Mouse (Mus musculus) fat pad, adult 2 months (tissue): ENCODE data around the gene Gid8.

ENCODE experiments used
- DNase-seq: peaks from one replicate; pipeline ENCODE4 v3.0.0-alpha.2; 2011; ENCODE audit warnings: low read depth, low spot score; ENCODE audit errors: extremely low read depth

Gid8 gene

DNA sequence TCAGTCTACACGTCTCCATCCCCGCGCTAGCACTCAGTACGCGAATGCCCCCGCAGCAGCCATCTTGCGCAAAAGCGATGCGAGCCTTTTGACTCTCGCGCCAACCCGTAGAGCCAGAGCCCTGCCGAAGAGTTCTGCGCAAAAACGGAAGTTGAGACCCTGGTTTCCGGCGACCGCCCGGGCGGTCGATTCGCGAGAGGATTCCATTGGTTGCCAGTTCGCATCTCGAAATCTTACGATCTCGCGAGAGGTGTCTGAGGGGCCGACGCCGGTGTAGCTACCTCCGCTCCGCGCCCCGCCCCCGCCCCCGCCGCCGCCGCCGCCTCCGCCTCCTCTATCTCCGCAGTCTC lies at the start of gene Gid8, which contains the start of gene Dido1:
Gene Gid8 (plus strand): TSS at position 195 of the 350 bp plus-strand sequence.
Gene Dido1 (minus strand): TSS at position 77 of the 350 bp plus-strand sequence.
- peak; percentile 77 for DNase-seq

DNA sequence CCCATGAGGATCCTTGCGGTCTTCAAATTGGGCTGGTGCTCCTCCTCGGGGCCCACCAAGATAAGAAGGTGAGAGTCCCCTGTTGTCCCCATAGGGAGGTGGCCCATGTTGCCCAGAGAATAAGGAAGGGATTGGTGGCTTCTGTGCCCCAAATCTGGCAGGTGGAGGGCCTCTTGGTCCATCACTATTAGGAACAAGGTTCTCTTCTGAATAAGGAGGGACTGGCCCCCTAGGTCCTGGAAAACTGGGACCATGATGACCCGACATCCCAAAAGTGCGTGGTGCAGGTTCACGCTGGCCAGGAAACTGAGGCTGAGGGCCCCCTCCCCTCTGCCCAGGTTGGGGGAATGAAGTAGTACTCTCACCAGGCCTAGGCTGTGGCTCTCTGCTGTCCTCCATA lies 49.4 kb upstream of the Gid8 start:
- DNase-seq: no peak

DNA sequence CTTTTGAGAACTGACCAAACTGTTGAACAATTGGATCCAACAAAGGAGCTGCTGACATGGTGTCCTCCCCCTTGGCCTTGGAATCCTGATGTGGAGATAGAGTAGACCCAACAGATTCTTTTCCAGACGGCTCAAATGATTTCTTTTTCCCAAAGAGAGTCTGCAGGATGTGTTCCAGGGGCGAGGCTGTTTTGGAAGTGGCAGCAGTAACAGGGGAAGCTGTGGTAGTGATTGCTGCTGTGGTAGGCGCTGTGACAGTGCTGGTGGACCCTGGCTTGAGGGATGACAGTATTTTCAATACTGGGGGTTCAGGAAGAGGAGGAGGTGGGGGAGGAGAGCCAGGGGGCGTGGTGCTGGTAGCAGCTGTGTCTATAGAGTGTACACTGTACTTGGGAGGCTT lies 47.9 kb upstream of the Gid8 start:
- DNase-seq: no peak

DNA sequence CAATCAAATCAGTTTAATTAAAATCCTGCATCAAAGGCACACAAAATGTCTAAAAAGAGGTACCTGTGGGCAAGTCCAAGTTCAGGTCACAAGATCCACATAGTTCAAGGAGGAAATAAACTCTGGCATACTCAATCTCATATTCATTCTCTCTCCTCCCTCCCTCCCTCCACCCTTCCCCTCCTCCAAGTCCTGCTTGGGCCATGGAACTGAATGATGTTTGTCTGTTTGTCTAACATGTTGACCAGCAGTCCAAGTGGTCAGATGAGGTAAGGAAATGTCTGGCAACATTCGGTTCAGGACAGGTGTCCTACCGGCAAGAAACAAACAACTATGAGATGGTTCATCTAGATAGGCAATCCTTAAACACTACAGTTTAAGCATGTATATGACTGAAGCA lies 33.2 kb upstream of the Gid8 start:
- DNase-seq: no peak

DNA sequence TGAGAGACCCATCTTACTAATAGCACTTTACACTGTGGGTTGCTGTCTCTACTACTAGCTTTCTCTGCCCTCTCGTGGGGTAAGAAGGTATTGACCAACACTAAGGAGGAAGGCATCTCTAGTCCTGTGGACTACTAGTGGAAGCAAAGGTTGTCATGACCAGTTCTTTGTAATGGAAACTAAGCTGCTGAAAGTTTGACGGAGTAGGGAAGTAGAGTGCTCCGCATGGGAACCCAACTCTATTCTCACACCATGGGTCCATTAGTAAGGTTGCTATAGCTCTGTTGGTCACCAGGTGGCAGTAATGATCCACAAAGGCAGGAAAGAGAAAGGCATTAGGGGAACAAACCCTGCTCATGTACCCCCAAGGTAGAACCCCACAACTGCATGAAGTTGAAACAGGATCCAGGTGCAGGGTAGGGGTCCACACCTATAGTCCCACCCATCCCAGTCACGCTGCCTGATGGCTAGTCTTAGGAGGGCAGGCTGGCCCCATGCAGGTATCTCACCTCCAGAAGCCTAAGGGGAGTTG lies 31.2 kb upstream of the Gid8 start:
- no peak for DNase-seq

DNA sequence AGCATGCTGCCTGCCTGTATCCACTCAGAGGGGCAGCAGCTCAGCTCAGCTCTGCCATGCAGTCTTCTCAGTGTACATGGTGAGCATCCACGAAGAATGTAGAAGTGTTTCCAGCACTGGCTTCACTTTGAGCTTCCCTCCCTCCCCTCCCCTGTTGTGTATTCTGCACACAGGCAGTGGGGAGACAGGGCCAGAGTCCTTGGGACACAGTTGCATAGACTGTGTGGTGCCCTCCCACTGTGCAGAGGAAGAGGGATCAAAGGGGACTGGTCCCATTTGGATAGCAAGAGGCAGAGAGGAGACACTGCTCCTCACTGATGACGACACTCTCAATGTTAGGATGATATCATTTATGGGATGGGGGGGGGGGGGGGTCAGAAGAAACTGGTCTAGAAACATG lies 28.7 kb upstream of the Gid8 start:
- no peak for DNase-seq

DNA sequence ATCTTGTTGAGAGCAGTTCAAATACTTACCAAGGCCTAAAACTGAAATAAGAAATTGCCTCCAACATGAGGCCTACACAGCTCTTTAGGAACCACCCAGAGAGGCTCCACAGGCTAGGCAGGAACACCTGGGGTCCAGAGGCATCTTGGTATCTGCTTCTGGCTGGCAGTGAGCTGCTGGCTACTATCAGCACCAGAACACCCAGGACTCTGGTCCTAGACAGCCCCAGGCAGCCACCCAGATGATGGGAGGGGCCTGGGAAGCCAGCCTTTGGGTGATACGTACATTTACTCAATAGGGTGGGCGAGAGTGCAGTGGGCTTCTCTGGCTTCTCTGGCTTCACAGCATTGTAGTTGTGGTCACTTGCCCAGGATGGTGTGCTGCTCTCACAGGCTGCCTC lies 26.4 kb upstream of the Gid8 start:
- no peak for DNase-seq

DNA sequence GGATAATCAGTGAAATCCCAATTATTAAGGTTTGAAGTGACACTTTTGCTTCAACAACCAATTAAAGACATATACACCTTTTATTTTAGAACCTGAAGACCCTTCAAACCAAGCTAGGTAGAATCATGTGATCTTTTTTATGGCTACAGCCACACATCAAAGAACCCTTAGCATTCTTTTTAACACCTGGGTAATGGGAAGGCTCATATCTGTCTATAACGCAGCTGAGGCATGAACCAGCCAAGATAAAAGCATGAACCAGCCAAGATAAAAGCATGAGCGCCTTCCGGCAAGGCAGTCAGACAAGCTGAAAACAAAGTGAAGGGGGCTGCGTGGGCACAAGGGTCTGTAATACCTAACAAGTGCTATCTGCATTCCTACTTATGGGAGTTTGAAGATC lies 25.9 kb upstream of the Gid8 start:
- no peak for DNase-seq

DNA sequence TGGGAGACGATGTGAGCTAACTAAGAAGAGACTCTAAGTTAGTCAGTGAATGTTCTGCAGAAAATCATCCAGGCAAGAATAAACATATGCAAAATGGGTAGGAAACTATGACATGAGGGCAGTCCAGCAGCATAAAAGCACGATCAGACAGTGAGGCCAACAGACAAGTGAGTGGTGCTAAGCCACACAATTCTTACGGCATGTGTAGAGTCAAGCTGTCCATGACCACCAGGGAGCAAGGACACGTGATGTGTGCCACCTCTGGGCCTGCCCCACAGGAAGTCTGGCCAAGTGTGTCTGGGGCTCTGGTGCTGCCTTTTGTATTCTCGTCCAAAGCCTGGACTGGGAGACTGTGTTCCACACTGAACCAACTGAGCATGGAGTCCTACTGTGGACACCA lies 20.1 kb upstream of the Gid8 start:
- DNase-seq: no peak

DNA sequence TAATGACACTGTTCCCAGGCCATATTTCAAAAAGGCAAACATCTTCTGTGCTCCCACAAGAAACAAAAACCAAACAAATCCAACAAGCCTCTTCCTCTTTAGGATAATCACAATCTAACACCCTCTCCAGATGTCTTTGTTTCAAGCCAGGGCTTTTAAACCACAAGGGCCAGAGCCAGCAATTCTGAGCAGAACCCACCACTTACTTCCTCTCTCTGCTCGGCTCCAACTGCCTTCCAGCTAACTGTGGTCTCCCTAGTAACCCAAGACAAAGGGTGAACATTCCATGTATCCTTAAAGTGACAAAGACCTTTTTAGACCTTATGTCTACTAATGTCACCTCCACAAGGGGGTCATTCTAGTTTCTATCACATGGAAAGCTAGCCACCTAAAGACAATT lies 17.3 kb upstream of the Gid8 start:
- DNase-seq: no peak

DNA sequence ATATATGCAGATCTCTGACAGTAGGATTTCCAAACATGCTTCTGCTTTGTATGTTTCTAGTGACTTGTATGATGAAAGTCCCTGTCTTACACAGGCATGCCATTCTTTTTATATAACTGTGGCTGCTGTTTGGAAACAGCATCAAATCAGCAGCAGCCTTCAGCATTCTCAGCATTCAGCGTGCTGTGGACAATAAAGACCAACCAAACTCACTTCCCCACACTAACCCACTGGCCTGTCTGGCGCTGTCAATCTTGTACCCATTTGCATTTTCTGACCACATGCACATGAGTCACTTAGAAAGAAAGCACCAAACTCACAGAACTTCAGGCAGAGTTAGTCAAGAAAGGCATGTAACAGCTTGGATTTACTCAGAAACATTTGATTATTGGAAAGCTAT lies 14.7 kb upstream of the Gid8 start:
- no peak for DNase-seq

DNA sequence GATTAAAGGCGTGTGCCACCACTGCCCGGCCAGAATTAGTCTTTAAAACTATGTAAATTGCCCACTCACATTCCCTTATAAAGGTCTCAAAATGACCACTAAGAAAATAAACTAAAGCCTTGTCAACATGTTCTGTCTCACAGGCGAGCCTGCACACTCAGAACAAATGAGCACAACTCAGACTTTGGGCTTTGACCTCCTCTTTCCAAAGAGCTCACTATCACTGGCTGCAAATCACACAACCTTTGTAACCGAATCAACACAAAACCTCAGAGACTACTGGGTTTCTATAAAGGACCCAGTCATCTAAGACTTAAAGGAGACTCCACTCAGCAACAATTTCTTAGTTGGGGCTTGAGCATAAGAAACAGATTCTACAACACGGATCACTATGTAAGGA lies 9.5 kb upstream of the Gid8 start:
- DNase-seq: no peak

DNA sequence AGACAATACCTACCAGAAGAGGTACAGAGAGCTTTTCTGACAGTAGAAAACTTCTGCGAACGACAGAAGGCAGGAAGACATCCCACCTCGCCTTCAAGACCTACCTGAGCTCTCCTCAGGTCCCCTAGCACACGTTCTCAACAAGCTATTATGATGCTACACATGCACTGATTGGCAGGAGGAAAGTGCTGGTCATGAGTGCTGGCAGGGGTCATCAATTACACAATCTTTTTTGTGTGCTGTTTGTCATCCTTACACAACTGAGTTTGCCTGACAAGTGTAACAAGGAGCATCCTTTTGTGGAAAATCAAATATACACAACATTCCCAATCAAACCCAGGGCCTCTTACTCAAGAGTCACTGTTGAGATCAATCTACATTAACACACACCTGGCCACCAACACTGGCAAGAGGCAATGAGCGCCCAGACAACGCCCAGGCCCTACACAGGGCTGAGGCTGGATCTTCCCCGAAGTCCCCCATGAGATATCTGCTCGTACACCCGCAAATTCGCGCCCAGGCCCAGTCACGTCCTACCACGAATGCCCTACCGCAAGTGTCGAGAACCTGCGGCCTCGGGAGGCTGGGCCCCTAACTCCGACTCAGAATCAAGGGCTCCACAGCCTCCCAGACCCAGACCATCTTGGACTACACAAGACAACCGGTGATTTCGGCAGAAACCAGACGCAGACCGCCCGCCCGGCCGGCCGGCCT lies 8.7 kb upstream of the Gid8 start:
- no peak for DNase-seq

DNA sequence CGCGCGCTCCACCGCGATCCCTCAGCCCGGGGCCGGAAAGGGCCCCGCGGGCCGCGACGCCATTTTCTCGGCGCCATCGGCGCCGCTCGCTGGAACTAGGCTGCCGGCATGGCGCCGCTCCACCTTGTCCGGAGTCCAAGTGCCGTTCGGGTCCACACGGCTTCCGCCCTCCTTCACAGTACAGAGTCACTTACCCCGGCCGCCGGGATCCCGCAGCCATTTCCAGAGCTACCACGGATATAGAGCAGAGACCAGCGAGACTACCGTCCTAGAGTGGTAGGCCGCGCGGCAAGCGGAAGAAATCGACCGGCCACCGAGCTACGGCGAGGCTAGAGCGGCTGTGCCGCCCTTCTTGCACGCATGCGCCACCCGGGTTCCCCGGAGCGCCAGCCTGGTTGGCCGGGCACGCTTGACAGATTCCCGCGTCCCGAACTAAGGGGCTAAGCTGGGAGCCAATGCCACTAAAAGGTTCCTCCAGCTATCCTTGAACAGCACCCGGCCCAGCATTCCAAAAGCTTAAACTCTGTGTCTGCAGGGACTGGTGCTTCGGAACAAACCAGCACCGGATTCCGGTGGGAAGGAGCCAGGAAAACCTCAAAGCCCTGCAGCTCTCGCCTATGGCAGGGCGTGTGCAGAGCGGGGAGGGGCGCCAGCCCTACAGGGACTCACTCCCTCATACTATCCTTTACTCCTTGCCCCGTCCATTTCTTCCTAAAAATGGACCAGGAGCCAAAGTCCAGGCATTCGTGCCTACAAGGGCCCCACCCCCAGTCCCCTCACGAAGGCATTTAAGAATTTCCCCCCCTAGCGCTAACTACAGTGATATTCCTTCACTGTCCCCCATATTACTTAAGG lies 7.9 kb upstream of the Gid8 start:
- DNase-seq: no peak

DNA sequence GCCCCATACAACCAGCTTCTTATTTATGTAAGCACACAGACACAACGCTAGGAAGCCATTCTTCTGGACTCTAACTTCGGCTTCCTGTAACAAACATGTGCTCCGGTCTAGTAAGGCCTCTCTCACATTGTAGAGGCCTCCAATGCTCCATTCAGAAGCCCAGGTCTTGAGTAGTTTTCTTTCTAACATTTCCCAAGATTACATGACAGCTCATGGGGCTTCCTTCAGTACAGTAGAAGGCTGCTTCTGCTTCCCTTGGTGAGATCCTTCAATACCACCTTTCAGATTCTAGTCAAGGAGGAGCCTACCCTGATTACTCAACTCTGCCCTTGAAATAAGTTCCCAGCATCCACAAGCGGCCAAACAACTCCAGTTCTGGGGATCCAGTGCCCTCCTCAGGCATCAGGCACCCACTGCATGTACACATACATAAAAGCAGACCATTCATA lies 7.2 kb upstream of the Gid8 start:
- no peak for DNase-seq

DNA sequence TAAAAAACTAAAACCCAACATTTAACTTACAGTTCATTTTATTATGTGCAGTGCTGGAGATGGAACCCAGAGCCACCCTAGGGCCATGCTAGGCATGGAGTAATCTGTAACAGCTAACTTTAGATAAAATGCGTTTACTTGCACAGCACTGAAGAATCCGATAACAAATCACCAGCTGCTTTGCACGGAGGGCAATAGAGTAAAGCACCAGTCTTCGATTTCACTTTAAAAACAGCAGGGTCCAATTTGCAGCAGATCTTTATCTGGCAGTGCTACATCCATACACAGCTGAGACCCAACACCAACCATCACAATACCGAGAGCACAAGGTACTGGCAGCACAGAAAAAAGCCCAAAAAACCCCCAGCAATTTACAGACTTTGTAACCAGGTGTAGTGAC lies 6.7 kb upstream of the Gid8 start:
- no peak for DNase-seq

DNA sequence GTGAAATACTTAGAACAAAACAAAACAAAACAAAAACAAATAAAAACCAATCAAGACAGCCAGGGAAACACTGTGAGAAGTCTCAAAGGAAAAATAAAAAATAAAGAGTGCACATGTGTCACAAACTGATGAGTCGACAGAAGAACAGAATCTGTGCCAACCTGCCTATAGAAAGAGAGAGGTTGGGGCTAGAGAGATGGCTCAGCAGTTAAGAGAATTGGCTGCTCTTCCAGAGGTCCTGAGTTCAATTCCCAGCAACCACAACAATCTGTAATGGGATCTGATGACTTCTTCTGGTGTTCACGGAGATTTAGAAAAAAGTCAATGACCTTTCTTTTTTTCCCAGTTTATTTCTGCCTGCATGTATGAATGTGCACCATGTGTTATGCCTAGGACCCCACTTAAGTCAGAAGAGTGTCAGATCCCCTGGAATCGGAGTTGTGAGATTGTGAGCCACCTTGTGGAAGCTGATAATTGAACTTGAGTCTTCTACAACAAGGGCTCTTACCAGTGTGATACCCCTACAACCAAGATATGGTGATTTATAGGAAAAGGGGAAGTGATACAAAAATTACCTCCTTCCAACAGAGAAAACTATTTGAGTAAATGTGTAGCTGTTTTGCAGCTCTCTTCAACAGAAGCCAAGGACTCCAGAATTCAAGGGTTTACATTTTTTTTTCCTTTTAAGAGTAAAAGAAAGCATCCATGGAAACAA lies 6.1 kb upstream of the Gid8 start:
- DNase-seq: no peak

DNA sequence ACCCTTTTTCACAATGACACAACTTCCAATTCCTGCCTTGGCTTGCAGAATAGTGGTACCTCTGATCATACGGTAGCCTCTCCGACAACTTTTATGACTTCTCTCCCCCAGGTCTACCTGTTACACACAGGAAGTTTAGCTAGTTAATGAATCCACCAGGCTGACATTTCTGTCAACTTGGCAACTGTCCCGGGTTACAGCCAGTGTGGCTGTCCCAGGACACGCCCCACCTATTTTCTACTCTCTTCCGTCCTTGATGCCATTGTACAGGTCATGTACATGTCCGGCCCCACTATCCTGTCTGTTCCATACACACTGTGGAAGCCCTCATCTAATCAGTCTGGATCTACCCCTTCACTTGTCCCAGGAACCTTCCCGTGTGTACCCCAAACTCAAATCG lies 5.3 kb upstream of the Gid8 start:
- no peak for DNase-seq

DNA sequence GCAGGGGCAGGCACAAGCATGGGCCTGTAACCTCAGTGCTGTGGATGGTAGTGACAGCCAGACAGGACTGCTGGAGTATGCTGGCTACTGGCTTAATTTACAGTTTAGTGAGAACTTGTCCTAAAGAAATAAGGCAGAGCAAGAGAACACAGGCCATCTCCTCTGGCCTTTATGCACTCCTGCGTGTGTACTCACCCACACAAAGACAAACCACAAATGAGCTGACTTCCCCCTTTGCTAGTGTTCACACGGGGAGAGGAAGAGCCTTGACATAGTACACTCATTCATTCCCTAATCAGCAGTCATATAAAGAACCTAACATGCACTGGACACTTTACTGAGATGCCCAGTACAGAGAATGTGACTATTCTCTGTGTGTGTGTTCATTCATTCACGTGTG lies 4.9 kb upstream of the Gid8 start:
- no peak for DNase-seq

DNA sequence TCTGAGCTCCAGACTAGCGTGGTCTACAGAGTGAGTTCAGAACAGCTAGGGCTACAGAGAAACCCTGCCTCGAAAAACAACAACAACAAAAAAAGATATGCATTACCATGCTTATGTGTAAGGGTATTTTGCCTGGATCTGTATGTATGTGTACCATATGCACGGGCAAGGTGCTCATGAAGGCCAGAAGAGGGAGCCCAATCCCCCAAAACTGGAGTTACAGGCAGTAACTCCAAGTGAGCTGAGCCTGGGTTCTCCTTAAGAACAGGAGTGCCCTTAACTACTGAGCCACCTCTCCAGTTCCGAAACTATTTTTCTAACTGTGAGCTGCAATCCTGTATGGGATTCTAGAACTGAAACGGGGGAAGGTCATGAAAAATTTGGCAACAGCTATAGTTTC lies 3.9 kb upstream of the Gid8 start:
- no peak for DNase-seq

DNA sequence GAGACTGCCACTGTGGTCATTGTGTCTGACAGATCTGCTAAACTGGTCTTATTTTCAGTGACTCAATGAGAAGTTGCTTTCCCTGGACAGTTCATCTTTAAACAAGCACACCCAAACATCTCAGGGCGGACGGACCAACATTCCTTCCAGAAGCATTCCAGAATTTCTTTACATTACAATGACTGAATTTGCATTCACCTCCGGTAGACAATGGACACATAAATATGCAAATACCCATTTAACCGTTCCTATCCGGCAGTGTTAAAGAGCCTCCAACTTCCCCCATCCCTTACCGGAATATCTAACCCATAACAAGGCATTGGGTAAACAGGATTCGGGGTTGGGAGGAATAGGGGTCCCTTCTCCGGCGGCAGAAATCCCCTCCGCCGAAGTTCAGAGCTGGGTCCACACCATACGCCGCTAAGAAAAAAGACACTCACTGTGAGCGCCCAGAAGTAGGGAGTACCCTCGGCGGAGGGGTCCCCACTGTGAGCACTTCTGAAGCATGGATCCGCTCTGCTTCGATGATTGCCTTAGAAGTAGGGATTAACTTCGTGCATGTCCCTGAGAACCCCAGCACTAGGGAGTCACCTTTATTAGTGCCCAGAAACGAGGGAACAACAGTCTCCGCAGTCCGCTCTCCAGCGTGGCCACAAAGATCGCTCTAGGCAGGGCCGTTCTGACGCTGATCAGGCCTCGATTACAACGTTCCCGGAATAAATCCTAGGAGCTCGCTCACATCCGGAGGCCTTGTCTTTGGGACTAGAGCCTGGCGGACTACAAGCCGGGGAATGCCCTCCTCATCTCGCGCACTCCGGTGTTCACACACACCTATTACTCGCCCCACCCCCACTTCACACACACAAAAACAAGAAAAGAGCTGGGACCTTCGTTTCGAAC lies 644 bp upstream of the Gid8 start:
- no peak for DNase-seq
